Mouse (Mus musculus): ENCODE results near the gene Pgs1. TPM values are rescaled to one million over a fixed set of nuclear protein-coding genes. Genes with fewer than 3 reads are reported as not detected.

The Pgs1 gene
- 49.5 TPM for total RNA-seq (2023)

GRCm38 (mm10) chr11:117986126-117987031 is at the start of gene Pgs1:
TSS of gene Pgs1 (plus strand) at chr11:117986292.

GRCm38 (mm10) chr11:117969945-117970872 is 15.9 kb upstream of the Pgs1 start, which contains the start of gene Socs3:
TSS of gene Socs3 (minus strand) at chr11:117970047.

Other genes with a start within 250 kb of the Pgs1 start
- gene Tmc8, start 204.2 kb upstream of the Pgs1 start, total RNA-seq (2023), result 90.9 TPM
- gene Tmc6, start 204.1 kb upstream of the Pgs1 start, total RNA-seq (2023), result 267 TPM
- not detected for gene 6030468B19Rik, start 188.6 kb upstream of the Pgs1 start, total RNA-seq (2023)
- 7.7 TPM for gene Gm20708, start 176.6 kb upstream of the Pgs1 start, total RNA-seq (2023)
- 53.5 TPM for gene Syngr2, start 176.6 kb upstream of the Pgs1 start, total RNA-seq (2023)
- gene Afmid, start 160.4 kb upstream of the Pgs1 start, total RNA-seq (2023), result 13.2 TPM
- gene Tk1, start 160.2 kb upstream of the Pgs1 start, total RNA-seq (2023), result 1.4 TPM
- 1.6 TPM for gene Birc5, start 137.0 kb upstream of the Pgs1 start, total RNA-seq (2023)
- gene Tmem235, start 125.5 kb upstream of the Pgs1 start, total RNA-seq (2023), result not detected
- gene Tha1, start 112.8 kb upstream of the Pgs1 start, total RNA-seq (2023), result 13.3 TPM
- 94.0 TPM for gene Socs3, start 16.2 kb upstream of the Pgs1 start, total RNA-seq (2023)
- gene Dnah17, start 144.3 kb downstream of the Pgs1 start, total RNA-seq (2023), result 3.7 TPM